ENCODE assay signal across 22 mouse cellular contexts in genomic region chr3:79971542-79971941, GRCm38 (mm10).
DNase-seq lines count a peak whose midpoint lies in the region; ATAC-seq and TF ChIP-seq lines count a peak whose summit lies in the region.
"Had no signal": no experiment of that assay in that cellular context is flagged by ENCODE, and none has a peak within 500 bp of the region (broad histone marks: within the 10 kb centered on the region; RNA-seq: fewer than 3 reads in every experiment).

No protein-coding gene starts in this region.

- no peaks in the 10 kb centered on the region for H3K9me3 ChIP-seq in heart, embryonic 10.5 days
- H3K9me3 ChIP-seq in neural tube, embryonic 14.5 days (ENCODE audit: control insufficient read depth, low read length) = no peaks in the 10 kb centered on the region
- H3K9me3 ChIP-seq in forebrain, embryonic 10.5 days = no peaks in the 10 kb centered on the region
- H3K9me3 ChIP-seq: embryonic facial prominence, embryonic 13.5 days; embryonic facial prominence, embryonic 15.5 days; forebrain, embryonic 13.5 days; forebrain, embryonic 15.5 days had no signal

- WGBS in heart, embryonic 10.5 days = 76% methylated on average over 7 of the region's 7 CpGs
- WGBS in neural tube, embryonic 14.5 days = 73% methylated on average over 7 of the region's 7 CpGs
- 84% methylated on average over 7 of the region's 7 CpGs for whole genome bisulfite sequencing in forebrain, embryonic 10.5 days

- H3K4me1 ChIP-seq in heart, embryonic 10.5 days = peaks cover 35% of the 10 kb centered on the region
- no peaks in the 10 kb centered on the region for H3K4me1 ChIP-seq in neural tube, embryonic 14.5 days (ENCODE audit: control insufficient read depth, insufficient read depth, low read length)
- peaks cover 16% of the 10 kb centered on the region for H3K4me1 ChIP-seq in forebrain, embryonic 10.5 days
- H3K4me1 ChIP-seq: embryonic facial prominence, embryonic 15.5 days; forebrain, embryonic 13.5 days; forebrain, embryonic 15.5 days had no signal

- ATAC-seq in neural tube, embryonic 14.5 days (ENCODE audit: low read depth) = no peak
- ATAC-seq: forebrain, embryonic 13.5 days; forebrain, embryonic 15.5 days had no signal

- no peak for TF ChIP-seq CTCF in layer of hippocampus, adult 2 months (conservative IDR thresholded peaks at IDR 0.05)

- DNase-seq in heart, embryonic 10.5 days (ENCODE audit: low spot score) = no peak
- no peak for DNase-seq in heart, adult 9 months (ENCODE audit: low spot score in 2 of 2)
- DNase-seq in layer of hippocampus, adult 2 months (ENCODE audit: low spot score in 2 of 2) = no peak
- no peak for DNase-seq in layer of hippocampus, postnatal 14 days (ENCODE audit: low spot score in 2 of 2)
- no peak for DNase-seq in neural tube, embryonic 10.5 days (ENCODE audit: extremely low spot score, low spot score)
- DNase-seq in forebrain, embryonic 10.5 days (ENCODE audit: extremely low spot score, low spot score) = no peak
- DNase-seq: adrenal gland, adult 2 months; adrenal gland, postnatal 10 days; adrenal gland, postnatal 25 days; cerebellum, adult 11 months; cerebellum, adult 18-20 months; cerebellum, adult 8-10 months; cerebellum, adult 9-11 months; cerebellum, postnatal 14 days; cerebellum, postnatal 36 days; embryo, embryonic 11 days had no signal

- no peaks in the 10 kb centered on the region for H3K36me3 ChIP-seq in heart, embryonic 10.5 days
- H3K36me3 ChIP-seq in neural tube, embryonic 14.5 days (ENCODE audit: control insufficient read depth, insufficient read depth, low read length) = no peaks in the 10 kb centered on the region
- H3K36me3 ChIP-seq in forebrain, embryonic 10.5 days (replicated peaks) = no peaks in the 10 kb centered on the region
- H3K36me3 ChIP-seq: embryonic facial prominence, embryonic 13.5 days; embryonic facial prominence, embryonic 15.5 days; forebrain, embryonic 15.5 days had no signal

- H3K4me2 ChIP-seq in neural tube, embryonic 14.5 days (ENCODE audit: low read depth, low read length) = no peak overlapping the region
- H3K4me2 ChIP-seq: embryonic facial prominence, embryonic 13.5 days; embryonic facial prominence, embryonic 15.5 days; forebrain, embryonic 13.5 days; forebrain, embryonic 15.5 days had no signal

- H3K27ac ChIP-seq in heart, embryonic 10.5 days = peak overlapping the region; percentile 59; the same call in 1 of the 2 replicates
- 0 out of 2 replicates have a peak overlapping the region, but pooled peaks have one; percentile 32 for H3K27ac ChIP-seq in layer of hippocampus, adult 2 months
- H3K27ac ChIP-seq in neural tube, embryonic 14.5 days (ENCODE audit: low read depth, low read length) = 0 out of 2 replicates have a peak overlapping the region, but pooled peaks have one; percentile 23
- no peak overlapping the region for H3K27ac ChIP-seq in forebrain, embryonic 10.5 days
- H3K27ac ChIP-seq: embryonic facial prominence, embryonic 13.5 days; embryonic facial prominence, embryonic 15.5 days; forebrain, embryonic 13.5 days; forebrain, embryonic 15.5 days had no signal

- no peaks in the 10 kb centered on the region for H3K27me3 ChIP-seq in heart, embryonic 10.5 days (ENCODE audit: insufficient read depth, poor library complexity, severe bottlenecking)
- H3K27me3 ChIP-seq in neural tube, embryonic 14.5 days (ENCODE audit: control insufficient read depth, insufficient read depth, low read length) = no peaks in the 10 kb centered on the region
- H3K27me3 ChIP-seq in forebrain, embryonic 10.5 days (ENCODE audit: poor library complexity, severe bottlenecking) = no peaks in the 10 kb centered on the region
- H3K27me3 ChIP-seq: embryonic facial prominence, embryonic 13.5 days; embryonic facial prominence, embryonic 15.5 days; forebrain, embryonic 13.5 days; forebrain, embryonic 15.5 days had no signal

- H3K4me3 ChIP-seq in heart, embryonic 10.5 days = no peak overlapping the region
- no peak overlapping the region for H3K4me3 ChIP-seq in layer of hippocampus, adult 2 months
- no peak overlapping the region for H3K4me3 ChIP-seq in neural tube, embryonic 14.5 days (ENCODE audit: low read depth, low read length)
- H3K4me3 ChIP-seq in forebrain, embryonic 10.5 days = no peak overlapping the region
- H3K4me3 ChIP-seq: embryonic facial prominence, embryonic 13.5 days; embryonic facial prominence, embryonic 15.5 days; erythroblast, embryonic 14.5 days; forebrain, embryonic 13.5 days; forebrain, embryonic 15.5 days had no signal

- no peak overlapping the region for H3K9ac ChIP-seq in neural tube, embryonic 14.5 days (replicated peaks; ENCODE audit: low read depth, low read length)
- H3K9ac ChIP-seq: embryonic facial prominence, embryonic 13.5 days; embryonic facial prominence, embryonic 15.5 days; forebrain, embryonic 13.5 days; forebrain, embryonic 15.5 days had no signal
